Mouse (Mus musculus): Measurements from ENCODE around the gene Tbc1d2b. TPM values are rescaled to one million over a fixed set of nuclear protein-coding genes. Genes with fewer than 3 reads are reported as not detected.

Tbc1d2b gene
- polyA plus RNA-seq, 1 experiment from 2014 or later = 6.5 TPM

DNA sequence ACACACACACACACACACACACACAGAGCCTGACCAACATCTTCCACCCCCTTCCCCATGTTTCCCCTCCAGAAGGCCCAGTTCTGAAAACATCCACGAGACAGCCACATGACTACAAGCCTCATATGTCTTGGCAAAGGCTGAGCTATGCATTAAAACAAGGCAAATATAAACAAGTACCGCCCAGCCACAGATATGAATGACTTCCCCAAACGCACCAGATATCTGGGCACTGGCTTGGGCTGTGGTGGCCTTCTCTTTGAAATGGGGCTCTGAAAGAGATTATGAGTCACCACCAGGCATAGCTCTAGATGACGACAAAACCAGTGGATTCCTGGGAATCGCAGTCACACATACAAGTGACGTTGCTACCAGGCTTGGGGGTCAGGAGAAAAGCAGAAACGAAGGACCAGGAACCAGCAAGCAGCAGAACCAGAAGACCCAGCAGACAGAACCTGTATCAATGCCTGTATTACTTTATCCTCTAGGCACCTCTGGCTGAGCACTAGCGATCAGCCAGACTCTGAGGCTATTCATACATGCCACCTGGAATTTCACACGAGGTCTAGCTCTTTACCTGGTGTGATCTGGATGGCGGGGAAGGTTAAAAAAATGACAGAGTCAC is 35.2 kb downstream of the Tbc1d2b start:
- H3K4me1 ChIP-seq (replicated peaks) = no peaks in the 10 kb centered on the region
- H3K27ac ChIP-seq = no peak overlapping the region
- peaks cover 10% of the 10 kb centered on the region for H3K36me3 ChIP-seq
- no peaks in the 10 kb centered on the region for H3K27me3 ChIP-seq
- H3K9me3 ChIP-seq = no peaks in the 10 kb centered on the region
- no peak for ATAC-seq (ENCODE audit: low FRiP score)
- H3K4me2 ChIP-seq = no peak overlapping the region
- no peak overlapping the region for H3K9ac ChIP-seq
- H3K4me3 ChIP-seq = no peak overlapping the region
- 91% methylated on average over 10 of the region's 10 CpGs for WGBS

DNA sequence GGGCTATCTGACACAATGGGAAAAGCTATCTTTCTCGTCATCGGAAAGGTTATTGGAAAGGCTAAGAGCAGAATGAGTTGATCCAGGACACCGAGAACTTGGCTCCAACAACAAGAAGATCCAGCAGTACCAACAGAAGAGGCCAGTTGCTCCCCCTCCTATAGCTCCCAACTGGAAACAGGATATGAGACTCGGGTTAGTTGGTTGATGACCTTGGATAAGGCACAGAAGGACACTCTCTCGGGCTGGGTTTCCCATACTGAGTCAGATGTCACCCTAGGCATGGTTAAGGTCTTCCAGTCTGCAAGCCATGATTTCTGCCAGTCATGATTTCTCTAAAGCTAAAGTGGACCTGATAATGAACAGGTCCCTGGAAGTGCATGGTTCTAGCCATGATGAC is 35.8 kb downstream of the Tbc1d2b start:
- ATAC-seq (ENCODE audit: low FRiP score) = no peak
- peaks cover 10% of the 10 kb centered on the region for H3K36me3 ChIP-seq
- WGBS = 95% methylated on average over 5 of the region's 5 CpGs

DNA sequence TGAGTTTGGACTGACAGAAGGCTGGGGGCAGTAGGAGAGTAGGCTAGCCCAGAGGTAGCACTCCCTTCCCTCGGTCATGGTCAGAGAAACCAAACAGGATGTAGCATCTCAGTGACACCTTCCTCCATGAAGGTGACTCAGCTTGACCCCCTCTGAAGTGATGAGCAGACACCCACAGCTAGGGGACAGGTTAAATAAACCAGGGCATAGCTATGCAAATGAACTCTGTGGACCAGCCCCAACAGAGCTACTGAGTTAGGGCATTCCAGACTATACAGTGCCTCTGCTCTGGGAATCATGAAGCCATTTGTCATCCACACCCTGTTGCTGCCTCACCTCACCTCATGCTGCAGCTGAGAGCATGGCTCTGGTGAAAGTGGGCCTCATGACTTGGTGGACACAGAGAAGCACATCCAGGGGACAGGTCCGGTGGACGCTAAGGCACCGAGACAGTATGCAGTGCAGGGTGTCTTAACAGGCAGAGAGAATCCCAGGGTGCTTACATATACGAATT is 36.6 kb downstream of the Tbc1d2b start:
- H3K36me3 ChIP-seq = 0 out of 2 replicates have a peak, but pooled peaks cover 5% of the 10 kb centered on the region
- H3K9ac ChIP-seq = no peak overlapping the region
- no peak overlapping the region for H3K4me3 ChIP-seq
- no peak overlapping the region for H3K4me2 ChIP-seq
- ATAC-seq (ENCODE audit: low FRiP score) = peak; percentile 51; the same call in 1 of the 2 replicates
- H3K27me3 ChIP-seq = no peaks in the 10 kb centered on the region
- no peaks in the 10 kb centered on the region for H3K4me1 ChIP-seq (replicated peaks)
- H3K27ac ChIP-seq = no peak overlapping the region
- no peaks in the 10 kb centered on the region for H3K9me3 ChIP-seq
- 91% methylated on average over 5 of the region's 5 CpGs for WGBS

More for the DNA sequence above, 35.8 kb downstream of the Tbc1d2b start:
- H3K4me1 ChIP-seq (replicated peaks) = no peaks in the 10 kb centered on the region
- H3K9ac ChIP-seq = no peak overlapping the region
- no peaks in the 10 kb centered on the region for H3K9me3 ChIP-seq
- no peak overlapping the region for H3K27ac ChIP-seq
- H3K27me3 ChIP-seq = no peaks in the 10 kb centered on the region
- H3K4me3 ChIP-seq = no peak overlapping the region
- H3K4me2 ChIP-seq = no peak overlapping the region

DNA sequence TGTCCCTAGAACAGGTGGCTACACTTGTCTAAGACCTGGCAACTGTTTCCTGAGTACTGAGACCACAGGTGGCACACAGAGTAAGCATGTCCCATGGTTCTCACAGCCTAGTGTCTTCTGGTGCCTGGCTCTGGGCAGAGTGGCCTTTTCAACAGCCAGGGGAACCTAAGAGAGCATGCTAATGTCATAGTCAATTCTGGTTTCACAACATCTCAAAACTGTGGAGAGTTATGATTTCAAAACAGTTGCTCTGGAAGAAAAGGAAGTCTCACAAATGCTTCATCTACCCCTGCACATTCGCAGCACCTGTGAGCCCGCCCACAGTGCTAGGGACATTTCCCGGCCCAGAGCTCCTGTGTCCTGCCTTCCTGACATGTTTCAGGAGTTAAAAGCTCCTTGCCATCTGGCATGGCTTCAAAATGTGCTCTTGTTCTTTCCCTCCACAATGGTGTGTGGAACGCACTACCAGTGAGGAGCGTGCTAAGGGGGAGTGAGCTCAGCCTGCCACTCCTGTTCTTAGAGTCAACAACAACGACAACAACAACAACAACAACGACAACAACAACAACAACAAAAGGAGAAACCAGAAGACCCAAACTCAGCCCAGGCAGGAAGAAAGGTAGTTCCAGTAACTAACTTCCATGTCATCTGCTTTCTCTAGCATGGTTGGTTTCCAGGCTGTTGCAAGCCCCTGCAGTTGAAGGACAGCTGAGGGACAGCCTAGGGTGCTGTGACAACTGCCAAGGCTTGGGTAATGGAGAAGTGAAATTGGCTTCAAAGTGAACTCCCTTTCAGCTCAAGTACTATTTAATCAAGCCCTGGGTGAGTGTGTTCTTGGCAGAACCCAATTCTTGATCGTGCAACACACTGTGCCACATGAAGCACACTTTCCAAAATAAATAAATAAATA is 37.6 kb downstream of the Tbc1d2b start:
- no peaks in the 10 kb centered on the region for H3K9me3 ChIP-seq
- no peak overlapping the region for H3K27ac ChIP-seq
- H3K4me3 ChIP-seq = no peak overlapping the region
- H3K9ac ChIP-seq = no peak overlapping the region
- H3K36me3 ChIP-seq = 0 out of 2 replicates have a peak, but pooled peaks cover 5% of the 10 kb centered on the region
- WGBS = 94% methylated on average over 8 of the region's 8 CpGs
- no peak for ATAC-seq (ENCODE audit: low FRiP score)
- no peaks in the 10 kb centered on the region for H3K27me3 ChIP-seq
- no peaks in the 10 kb centered on the region for H3K4me1 ChIP-seq (replicated peaks)
- no peak overlapping the region for H3K4me2 ChIP-seq

GRCm38 (mm10) chr9:90227171-90227570 is 43.4 kb downstream of the Tbc1d2b start:
- no peak overlapping the region for H3K9ac ChIP-seq
- 86% methylated on average over 12 of the region's 12 CpGs for WGBS
- H3K36me3 ChIP-seq = peaks cover 32% of the 10 kb centered on the region
- H3K27me3 ChIP-seq = no peaks in the 10 kb centered on the region
- H3K4me1 ChIP-seq (replicated peaks) = no peaks in the 10 kb centered on the region
- H3K9me3 ChIP-seq = no peaks in the 10 kb centered on the region
- H3K4me2 ChIP-seq = no peak overlapping the region
- H3K27ac ChIP-seq = no peak overlapping the region
- ATAC-seq (ENCODE audit: low FRiP score) = no peak
- H3K4me3 ChIP-seq = no peak overlapping the region

DNA sequence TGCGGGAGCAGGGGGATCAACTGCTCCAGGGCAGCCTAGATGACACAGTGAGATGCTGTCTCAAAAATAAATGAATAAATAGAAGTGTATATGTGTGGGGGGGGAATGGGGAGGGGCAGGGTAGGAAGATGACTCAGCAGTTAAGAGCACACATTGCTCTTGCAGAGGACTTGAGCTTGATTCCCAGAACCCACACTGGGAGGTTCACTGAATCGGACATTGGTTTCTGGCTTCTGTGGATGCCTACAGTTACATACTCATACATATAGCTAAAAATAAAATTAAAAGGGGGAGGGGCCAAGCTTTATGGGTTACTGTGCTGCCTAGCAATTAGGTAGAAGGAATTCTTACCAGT is 43.9 kb downstream of the Tbc1d2b start:
- Histone ChIP-seq H3K9me3 (no peaks in the 10 kb centered on the region), H3K4me1 (replicated peaks) (no peaks in the 10 kb centered on the region), H3K27ac (no peak overlapping the region), H3K36me3 (peaks cover 37% of the 10 kb centered on the region), H3K27me3 (no peaks in the 10 kb centered on the region), H3K4me3 (no peak overlapping the region), H3K4me2 (no peak overlapping the region), H3K9ac (no peak overlapping the region)
- no peak for ATAC-seq (ENCODE audit: low FRiP score)
- WGBS = 88% methylated on average over 2 of the region's 2 CpGs

GRCm38 (mm10) chr9:90226081-90226741 is 44.4 kb downstream of the Tbc1d2b start:
- Histone ChIP-seq H3K4me2 (no peak overlapping the region), H3K9ac (no peak overlapping the region), H3K27me3 (no peaks in the 10 kb centered on the region), H3K27ac (no peak overlapping the region), H3K4me3 (no peak overlapping the region), H3K9me3 (no peaks in the 10 kb centered on the region), H3K4me1 (replicated peaks) (no peaks in the 10 kb centered on the region), H3K36me3 (peaks cover 37% of the 10 kb centered on the region)
- ATAC-seq (ENCODE audit: low FRiP score) = no peak
- 90% methylated on average over 21 of the region's 21 CpGs for WGBS

- H3K4me3 ChIP-seq = no peak overlapping the region
- H3K27me3 ChIP-seq = no peaks in the 10 kb centered on the region
- no peak for ATAC-seq (ENCODE audit: low FRiP score)
- no peaks in the 10 kb centered on the region for H3K9me3 ChIP-seq
- no peak overlapping the region for H3K4me2 ChIP-seq
- H3K27ac ChIP-seq = no peak overlapping the region
- H3K9ac ChIP-seq = no peak overlapping the region
- 98% methylated on average over 3 of the region's 3 CpGs for WGBS
- H3K4me1 ChIP-seq (replicated peaks) = no peaks in the 10 kb centered on the region
- peaks cover 62% of the 10 kb centered on the region for H3K36me3 ChIP-seq
Measured at GRCm38 (mm10) chr9:90222275-90222674, 48.3 kb downstream of the Tbc1d2b start.

GRCm38 (mm10) chr9:90217501-90217900 is 53.1 kb downstream of the Tbc1d2b start:
- Histone ChIP-seq H3K9ac (no peak overlapping the region), H3K9me3 (no peaks in the 10 kb centered on the region), H3K27me3 (no peaks in the 10 kb centered on the region), H3K27ac (no peak overlapping the region), H3K4me1 (replicated peaks) (no peaks in the 10 kb centered on the region), H3K4me3 (no peak overlapping the region), H3K36me3 (peaks cover 61% of the 10 kb centered on the region), H3K4me2 (no peak overlapping the region)
- 45% methylated on average over 4 of the region's 4 CpGs for WGBS
- ATAC-seq (ENCODE audit: low FRiP score) = no peak

GRCm38 (mm10) chr9:90216259-90217001 is 54.2 kb downstream of the Tbc1d2b start:
- no peaks in the 10 kb centered on the region for H3K9me3 ChIP-seq
- no peak overlapping the region for H3K4me2 ChIP-seq
- H3K4me1 ChIP-seq (replicated peaks) = no peaks in the 10 kb centered on the region
- WGBS = 86% methylated on average over 11 of the region's 11 CpGs
- H3K27me3 ChIP-seq = no peaks in the 10 kb centered on the region
- no peak overlapping the region for H3K4me3 ChIP-seq
- no peak for ATAC-seq (ENCODE audit: low FRiP score)
- H3K9ac ChIP-seq = no peak overlapping the region
- H3K36me3 ChIP-seq = peaks cover 59% of the 10 kb centered on the region
- no peak overlapping the region for H3K27ac ChIP-seq

DNA sequence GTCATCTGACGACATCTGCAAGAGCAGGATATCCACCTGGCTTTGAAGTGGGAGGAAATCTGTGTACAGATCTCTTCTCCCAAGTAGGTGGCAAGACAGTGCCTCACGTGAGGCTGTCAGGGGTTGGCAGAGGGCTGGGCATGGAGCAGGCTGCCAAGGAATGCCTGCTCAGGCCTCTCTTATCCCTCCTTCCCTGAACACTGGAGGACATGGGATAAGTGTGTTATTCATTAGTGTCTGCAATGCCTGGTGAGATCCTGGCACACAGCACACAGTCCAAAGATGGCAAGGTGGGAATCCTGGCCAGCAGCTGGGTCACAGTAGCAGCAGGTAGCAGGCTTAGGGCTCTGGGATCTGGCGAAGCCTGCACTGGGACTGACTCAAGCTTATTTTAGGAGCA is 57.5 kb downstream of the Tbc1d2b start:
- no peak for ATAC-seq (ENCODE audit: low FRiP score)
- H3K27ac ChIP-seq = no peak overlapping the region
- H3K9me3 ChIP-seq = no peaks in the 10 kb centered on the region
- H3K27me3 ChIP-seq = no peaks in the 10 kb centered on the region
- WGBS = 77% methylated on average over 3 of the region's 3 CpGs
- peaks cover 44% of the 10 kb centered on the region for H3K36me3 ChIP-seq
- H3K4me3 ChIP-seq = no peak overlapping the region
- H3K4me2 ChIP-seq = no peak overlapping the region
- no peaks in the 10 kb centered on the region for H3K4me1 ChIP-seq (replicated peaks)
- no peak overlapping the region for H3K9ac ChIP-seq

DNA sequence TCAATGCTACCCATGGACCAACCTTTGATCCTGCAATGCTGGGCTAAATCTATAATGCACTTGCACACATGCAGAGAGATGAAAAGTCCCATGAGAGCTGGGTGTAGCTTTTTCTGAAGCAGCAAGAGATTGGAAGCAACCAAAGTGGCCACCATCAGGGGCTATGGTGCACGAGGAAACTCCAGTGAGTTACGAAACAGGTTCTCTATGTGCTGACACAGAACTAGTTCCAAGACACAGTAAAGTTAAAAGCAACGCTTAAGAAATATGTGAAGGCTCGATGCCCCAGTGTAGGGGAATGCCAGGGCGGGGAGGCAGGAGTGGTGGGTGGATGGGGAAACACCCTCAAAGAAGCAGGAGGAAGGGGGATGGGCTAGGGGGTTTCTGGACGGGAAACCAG is 61.9 kb downstream of the Tbc1d2b start:
- no peak overlapping the region for H3K4me3 ChIP-seq
- H3K9ac ChIP-seq = no peak overlapping the region
- H3K4me1 ChIP-seq (replicated peaks) = no peaks in the 10 kb centered on the region
- no peak overlapping the region for H3K27ac ChIP-seq
- H3K4me2 ChIP-seq = no peak overlapping the region
- no peaks in the 10 kb centered on the region for H3K27me3 ChIP-seq
- WGBS = 87% methylated on average over 6 of the region's 6 CpGs
- no peaks in the 10 kb centered on the region for H3K9me3 ChIP-seq
- H3K36me3 ChIP-seq = peaks cover 39% of the 10 kb centered on the region
- ATAC-seq (ENCODE audit: low FRiP score) = no peak

All from hindbrain, embryonic 13.5 days (tissue).